11 mouse cellular contexts compared by ENCODE assay signal in the genomic region with DNA sequence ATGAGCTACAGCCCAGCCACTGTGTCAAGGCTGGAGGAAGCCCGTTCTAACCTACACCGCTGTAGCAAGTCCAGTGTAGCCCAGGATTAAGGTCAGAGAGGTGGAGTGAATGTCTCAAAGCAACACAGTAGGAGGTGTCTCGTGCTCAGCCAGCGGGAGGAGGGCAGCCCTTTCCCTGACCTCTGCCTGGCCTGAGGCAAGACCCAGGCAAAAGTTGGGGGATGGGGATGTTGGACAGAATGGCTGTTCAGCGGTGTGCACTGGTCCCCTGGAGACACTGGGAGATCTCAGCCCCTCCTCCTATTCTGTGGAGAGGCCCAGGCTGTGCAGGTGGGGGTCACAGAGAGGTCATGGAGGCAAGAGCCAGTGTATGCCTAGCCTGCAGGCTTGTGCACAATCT. TPM values are rescaled to one million over a fixed set of nuclear protein-coding genes. Genes with fewer than 3 reads are reported as not detected.
DNase-seq lines count a peak whose midpoint lies in the region; ATAC-seq and TF ChIP-seq lines count a peak whose summit lies in the region.
"Had no signal": no experiment of that assay in that cellular context is flagged by ENCODE, and none has a peak within 500 bp of the region (broad histone marks: within the 10 kb centered on the region; RNA-seq: fewer than 3 reads in every experiment).

No protein-coding gene starts in this region.

- no peak for TF ChIP-seq CTCF in forebrain, postnatal 0 days (IDR thresholded peaks at IDR 0.05; ENCODE audit: low read depth)
- no peak for TF ChIP-seq CTCF in ES-Bruce4 (IDR thresholded peaks at IDR 0.05; ENCODE audit: low read depth, low read length)

- DNase-seq in forebrain, embryonic 10.5 days (ENCODE audit: extremely low spot score, low spot score), result peak; percentile 76
- no peak for DNase-seq in forebrain, postnatal 0 days
- peak; percentile 81 for DNase-seq in embryonic facial prominence, embryonic 10.5 days (ENCODE audit: low spot score)
- no peak for DNase-seq in thymus, adult 18-20 months
- no peak for DNase-seq in cerebellum, adult 8-10 months
- DNase-seq in frontal cortex, postnatal 14 days (ENCODE audit: low spot score in 2 of 2), result no peak
- DNase-seq: cerebellum, postnatal 25 days; spleen, adult 18-20 months had no signal

- no peaks in the 10 kb centered on the region for H3K27me3 ChIP-seq in forebrain, embryonic 10.5 days (ENCODE audit: poor library complexity, severe bottlenecking)
- H3K27me3 ChIP-seq in forebrain, postnatal 0 days (ENCODE audit: insufficient read depth, low read length), result no peaks in the 10 kb centered on the region
- H3K27me3 ChIP-seq in ES-Bruce4 (ENCODE audit: control insufficient read depth, insufficient read depth, low read length, poor library complexity, severe bottlenecking), result no peaks in the 10 kb centered on the region
- H3K27me3 ChIP-seq in embryonic facial prominence, embryonic 10.5 days (replicated peaks; ENCODE audit: low read depth, poor library complexity, severe bottlenecking), result peaks cover 7% of the 10 kb centered on the region; the same call in 1 of the 2 replicates
- no peaks in the 10 kb centered on the region for H3K27me3 ChIP-seq in limb, embryonic 12.5 days
- H3K27me3 ChIP-seq: limb, embryonic 15.5 days had no signal

- no peak for ATAC-seq in forebrain, postnatal 0 days
- no peak for ATAC-seq in limb, embryonic 12.5 days (ENCODE audit: insufficient number of reproducible peaks, insufficient read depth, low FRiP score, low TSS enrichment, low read depth)

- H3K36me3 ChIP-seq in forebrain, embryonic 10.5 days (replicated peaks), result no peaks in the 10 kb centered on the region
- H3K36me3 ChIP-seq in forebrain, postnatal 0 days (ENCODE audit: insufficient read depth), result no peaks in the 10 kb centered on the region
- no peaks in the 10 kb centered on the region for H3K36me3 ChIP-seq in ES-Bruce4 (ENCODE audit: control insufficient read depth, insufficient read depth, low read length, poor library complexity, severe bottlenecking)
- H3K36me3 ChIP-seq in embryonic facial prominence, embryonic 10.5 days (replicated peaks), result no peaks in the 10 kb centered on the region
- no peaks in the 10 kb centered on the region for H3K36me3 ChIP-seq in limb, embryonic 12.5 days
- H3K36me3 ChIP-seq: limb, embryonic 15.5 days had no signal

- WGBS in forebrain, embryonic 10.5 days, result 5% methylated on average over 5 of the region's 5 CpGs
- 9% methylated on average over 5 of the region's 5 CpGs for WGBS in forebrain, postnatal 0 days
- under 1% methylated on average over 5 of the region's 5 CpGs for WGBS in embryonic facial prominence, embryonic 10.5 days
- 5% methylated on average over 5 of the region's 5 CpGs for WGBS in limb, embryonic 12.5 days

- H3K4me2 ChIP-seq in forebrain, postnatal 0 days (ENCODE audit: low read depth), result no peak overlapping the region
- no peak overlapping the region for H3K4me2 ChIP-seq in limb, embryonic 12.5 days
- H3K4me2 ChIP-seq: limb, embryonic 15.5 days had no signal

- peak overlapping the region; percentile 81 for H3K27ac ChIP-seq in forebrain, embryonic 10.5 days
- H3K27ac ChIP-seq in forebrain, postnatal 0 days (ENCODE audit: low read depth, low read length), result no peak overlapping the region
- H3K27ac ChIP-seq in ES-Bruce4 (ENCODE audit: insufficient read depth, low read length), result 0 out of 2 replicates have a peak overlapping the region, but pooled peaks have one; percentile 8
- peak overlapping the region; percentile 73 for H3K27ac ChIP-seq in embryonic facial prominence, embryonic 10.5 days (replicated peaks)
- peak overlapping the region; percentile 53; the same call in 1 of the 2 replicates for H3K27ac ChIP-seq in limb, embryonic 12.5 days
- H3K27ac ChIP-seq: limb, embryonic 15.5 days had no signal

- peak; percentile 100 for TF ChIP-seq EP300 in ES-Bruce4 (IDR thresholded peaks at IDR 0.05; ENCODE audit: insufficient read depth, low read depth, low read length)

- H3K9ac ChIP-seq in forebrain, postnatal 0 days, result no peak overlapping the region
- no peak overlapping the region for H3K9ac ChIP-seq in ES-Bruce4 (ENCODE audit: low read depth, poor library complexity, severe bottlenecking)
- no peak overlapping the region for H3K9ac ChIP-seq in limb, embryonic 12.5 days (replicated peaks)
- H3K9ac ChIP-seq: limb, embryonic 15.5 days had no signal

- no peak for TF ChIP-seq POLR2A in ES-Bruce4 (IDR thresholded peaks at IDR 0.05; ENCODE audit: insufficient read depth, low read length)

- peak overlapping the region; percentile 24; the same call in 1 of the 2 replicates for H3K4me3 ChIP-seq in forebrain, embryonic 10.5 days
- no peak overlapping the region for H3K4me3 ChIP-seq in forebrain, postnatal 0 days (ENCODE audit: low read depth, low read length)
- H3K4me3 ChIP-seq in ES-Bruce4 (ENCODE audit: low read depth, low read length), result no peak overlapping the region
- peak overlapping the region; percentile 22; the same call in 1 of the 2 replicates for H3K4me3 ChIP-seq in embryonic facial prominence, embryonic 10.5 days
- no peak overlapping the region for H3K4me3 ChIP-seq in limb, embryonic 12.5 days (replicated peaks)
- H3K4me3 ChIP-seq: limb, embryonic 15.5 days had no signal

- H3K4me1 ChIP-seq in forebrain, embryonic 10.5 days, result peaks cover 76% of the 10 kb centered on the region
- 0 out of 2 replicates have a peak, but pooled peaks cover 4% of the 10 kb centered on the region for H3K4me1 ChIP-seq in forebrain, postnatal 0 days (ENCODE audit: insufficient read depth)
- peaks cover 17% of the 10 kb centered on the region for H3K4me1 ChIP-seq in ES-Bruce4 (ENCODE audit: control insufficient read depth, insufficient read depth, low read length)
- peaks cover 79% of the 10 kb centered on the region for H3K4me1 ChIP-seq in embryonic facial prominence, embryonic 10.5 days
- peaks cover 21% of the 10 kb centered on the region for H3K4me1 ChIP-seq in limb, embryonic 12.5 days (replicated peaks)

- no peaks in the 10 kb centered on the region for H3K9me3 ChIP-seq in forebrain, embryonic 10.5 days
- no peaks in the 10 kb centered on the region for H3K9me3 ChIP-seq in forebrain, postnatal 0 days (ENCODE audit: low read length)
- H3K9me3 ChIP-seq in ES-Bruce4 (replicated peaks; ENCODE audit: control insufficient read depth, insufficient read depth, low read length, poor library complexity, severe bottlenecking), result no peaks in the 10 kb centered on the region
- H3K9me3 ChIP-seq in embryonic facial prominence, embryonic 10.5 days, result no peaks in the 10 kb centered on the region
- H3K9me3 ChIP-seq in limb, embryonic 12.5 days, result no peaks in the 10 kb centered on the region
- H3K9me3 ChIP-seq: limb, embryonic 15.5 days had no signal

RNA-seq across cellular contexts. Expression of gene 1700001O22Rik, which starts 24.2 kb away (rescaled TPM):
- 3.3 and 4.8 TPM in 2 replicates for polyA plus RNA-seq in forebrain, embryonic 10.5 days (2016; fragmentation: Nextera tagmentation; extraction: Ambion mirVana)
- 0.77 and 1.8 TPM in 2 replicates for total RNA-seq in forebrain, postnatal 0 days (2014; rRNA removed)
- 1.4 and 1.5 TPM in 2 replicates for polyA plus RNA-seq in forebrain, postnatal 0 days (2015; fragmentation: Nextera tagmentation; extraction: Ambion mirVana)
- polyA plus RNA-seq in ES-Bruce4 (2011; ENCODE audit: insufficient read depth, insufficient read length, low read depth, missing spikeins), result 2.2 and 2.4 TPM in 2 replicates
- 2.4 and 3.1 TPM in 2 replicates for polyA plus RNA-seq in embryonic facial prominence, embryonic 10.5 days (2016; fragmentation: Nextera tagmentation; extraction: Ambion mirVana)
- polyA plus RNA-seq in limb, embryonic 12.5 days (2016; fragmentation: Nextera tagmentation; extraction: Ambion mirVana), result 3.1 and 5.4 TPM in 2 replicates

RNA-seq across cellular contexts. Expression of gene Ntmt1, which starts 28.4 kb away (rescaled TPM):
- 124 and 131 TPM in 2 replicates for polyA plus RNA-seq in forebrain, embryonic 10.5 days (2016; fragmentation: Nextera tagmentation; extraction: Ambion mirVana)
- total RNA-seq in forebrain, postnatal 0 days (2014; rRNA removed), result 87.6 and 105 TPM in 2 replicates
- polyA plus RNA-seq in forebrain, postnatal 0 days (2015; fragmentation: Nextera tagmentation; extraction: Ambion mirVana), result 106 and 107 TPM in 2 replicates
- 42.6 and 46.3 TPM in 2 replicates for polyA plus RNA-seq in ES-Bruce4 (2011; ENCODE audit: insufficient read depth, insufficient read length, low read depth, missing spikeins)
- 134 and 135 TPM in 2 replicates for polyA plus RNA-seq in embryonic facial prominence, embryonic 10.5 days (2016; fragmentation: Nextera tagmentation; extraction: Ambion mirVana)
- polyA plus RNA-seq in limb, embryonic 12.5 days (2016; fragmentation: Nextera tagmentation; extraction: Ambion mirVana), result 103 and 108 TPM in 2 replicates

RNA-seq across cellular contexts. Expression of gene Asb6, which starts 50.9 kb away (rescaled TPM):
- polyA plus RNA-seq in forebrain, embryonic 10.5 days (2016; fragmentation: Nextera tagmentation; extraction: Ambion mirVana), result 47.5 and 51.2 TPM in 2 replicates
- 32.7 and 45.2 TPM in 2 replicates for total RNA-seq in forebrain, postnatal 0 days (2014; rRNA removed)
- polyA plus RNA-seq in forebrain, postnatal 0 days (2015; fragmentation: Nextera tagmentation; extraction: Ambion mirVana), result 31.3 and 36.0 TPM in 2 replicates
- polyA plus RNA-seq in ES-Bruce4 (2011; ENCODE audit: insufficient read depth, insufficient read length, low read depth, missing spikeins), result 18.4 and 19.9 TPM in 2 replicates
- polyA plus RNA-seq in embryonic facial prominence, embryonic 10.5 days (2016; fragmentation: Nextera tagmentation; extraction: Ambion mirVana), result 53.9 and 56.0 TPM in 2 replicates
- 44.9 and 47.4 TPM in 2 replicates for polyA plus RNA-seq in limb, embryonic 12.5 days (2016; fragmentation: Nextera tagmentation; extraction: Ambion mirVana)

RNA-seq across cellular contexts. Expression of gene Prrx2, which starts 55.5 kb away (rescaled TPM):
- 27.7 and 31.9 TPM in 2 replicates for polyA plus RNA-seq in forebrain, embryonic 10.5 days (2016; fragmentation: Nextera tagmentation; extraction: Ambion mirVana)
- total RNA-seq in forebrain, postnatal 0 days (2014; rRNA removed), result 2.5 and 4.1 TPM in 2 replicates
- polyA plus RNA-seq in forebrain, postnatal 0 days (2015; fragmentation: Nextera tagmentation; extraction: Ambion mirVana), result 3.6 and 3.7 TPM in 2 replicates
- polyA plus RNA-seq in ES-Bruce4 (2011; ENCODE audit: insufficient read depth, insufficient read length, low read depth, missing spikeins), result 6.5 and 6.9 TPM in 2 replicates
- polyA plus RNA-seq in embryonic facial prominence, embryonic 10.5 days (2016; fragmentation: Nextera tagmentation; extraction: Ambion mirVana), result 87.6 and 94.6 TPM in 2 replicates
- 194 and 201 TPM in 2 replicates for polyA plus RNA-seq in limb, embryonic 12.5 days (2016; fragmentation: Nextera tagmentation; extraction: Ambion mirVana)

Comparison
In these comparisons a context has a peak if more than half of its experiments do, and no peak if none do; other contexts are left out.
1. DNase-seq: peak in forebrain, embryonic 10.5 days (single experiment) and embryonic facial prominence, embryonic 10.5 days (single experiment); none in forebrain, postnatal 0 days (single experiment), thymus, adult 18-20 months (0 of 2), cerebellum, adult 8-10 months (single experiment) and frontal cortex, postnatal 14 days (0 of 2).
2. H3K4me3 ChIP-seq: peak in forebrain, embryonic 10.5 days (single experiment) and embryonic facial prominence, embryonic 10.5 days (single experiment); none in forebrain, postnatal 0 days (single experiment), ES-Bruce4 (single experiment) and limb, embryonic 12.5 days (single experiment).